Mouse (Mus musculus) myocyte (in vitro differentiated cells): ENCODE measurements at regions not wholly inside any gene's neighbourhood (a gene's known extent, or its start where the extent isn't known, plus 50 kb on each side); places are given as distances from the start of the nearest gene placed in this dataset.

Experiments
- CEBPB ChIP-seq: IDR thresholded peaks from 2 replicates; pipeline ENCODE4 v1.6.1; 2011; ENCODE audit warnings: mild to moderate bottlenecking, moderate library complexity; ENCODE audit not compliant: poor library complexity, insufficient read depth, severe bottlenecking
- E2F4 ChIP-seq: IDR thresholded peaks from one replicate; pipeline ENCODE4 v1.6.1; 2011; ENCODE audit warnings: mild to moderate bottlenecking, control low read depth, moderate library complexity; ENCODE audit not compliant: insufficient read depth
- MYOG ChIP-seq, 3 experiments: IDR thresholded peaks; one replicate each; pipeline ENCODE4 v1.6.1; 2011; ENCODE audit warnings: control low read depth in 2 of 3, low read depth in 2 of 3, mild to moderate bottlenecking in 2 of 3; ENCODE audit not compliant: insufficient read length in 2 of 3, control insufficient read depth in 1 of 3, insufficient read depth in 1 of 3
- POLR2A ChIP-seq: IDR thresholded peaks from one replicate; pipeline ENCODE4 v1.6.1; 2011; ENCODE audit warnings: low read depth, mild to moderate bottlenecking, control low read depth, moderate library complexity; ENCODE audit not compliant: insufficient read length
- TCF12 ChIP-seq: IDR thresholded peaks from one replicate; pipeline ENCODE4 v1.6.1; 2011; ENCODE audit warnings: mild to moderate bottlenecking, control low read depth; ENCODE audit not compliant: poor library complexity, insufficient read depth, severe bottlenecking
- USF1 ChIP-seq: IDR thresholded peaks from one replicate; pipeline ENCODE4 v1.6.1; 2011; ENCODE audit warnings: low read depth, mild to moderate bottlenecking, control low read depth, moderate library complexity

DNA sequence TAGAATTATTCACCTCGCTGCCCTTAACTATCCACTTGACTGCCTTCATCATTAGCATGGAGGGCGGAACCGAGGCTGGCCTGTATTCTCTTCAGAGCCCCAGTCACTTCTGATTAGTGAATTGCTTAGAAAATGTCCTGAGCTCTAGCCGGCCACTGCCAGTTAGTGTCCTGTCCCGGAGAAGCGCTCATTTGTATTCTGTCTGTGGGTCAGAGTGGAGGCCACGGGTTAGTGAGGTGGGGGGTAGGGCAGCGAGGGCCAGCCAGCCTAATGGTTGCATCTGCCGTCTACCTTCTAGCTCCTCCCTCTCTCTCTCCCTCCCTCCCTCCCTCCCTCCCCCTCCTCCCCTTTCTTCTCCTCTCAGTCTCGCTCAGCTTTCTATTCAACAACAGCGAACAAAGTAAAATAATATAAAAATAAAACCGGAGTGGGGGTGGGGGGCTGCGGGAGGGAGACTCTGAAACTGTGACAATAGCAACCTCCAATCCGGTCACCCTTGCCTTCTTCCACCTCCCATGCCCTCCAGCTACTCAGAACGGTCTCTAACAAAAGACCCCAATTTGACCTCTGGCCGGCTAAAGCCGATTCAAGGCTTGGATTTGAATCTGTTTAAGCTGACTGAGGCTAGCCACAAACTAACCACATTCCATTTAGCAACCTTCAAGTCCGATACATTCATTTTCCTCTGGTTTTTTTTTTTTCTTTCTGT, 155.6 kb upstream of the Klf3 start:
- no peak for TF ChIP-seq CEBPB
- TF ChIP-seq POLR2A, result no peak
- no peak for TF ChIP-seq MYOG (IDR thresholded peaks at IDR 0.05; ENCODE audit: control insufficient read depth in 1 of 3, insufficient read depth in 1 of 3, insufficient read length in 2 of 3, low read depth in 2 of 3)
- no peak for TF ChIP-seq USF1
- no peak for TF ChIP-seq TCF12
- TF ChIP-seq E2F4, result no peak
